Mouse (Mus musculus): ENCODE data around the gene Acsf3.

Gene Acsf3

GRCm38 (mm10) chr8:122850641-122851240, 75.5 kb downstream of the Acsf3 start:
- DNase-seq (ENCODE audit: low spot score in 2 of 2), result no peak

GRCm38 (mm10) chr8:122851692-122852545, 76.6 kb downstream of the Acsf3 start:
- no peak for DNase-seq (ENCODE audit: low spot score in 2 of 2)

GRCm38 (mm10) chr8:122852546-122852905, 77.2 kb downstream of the Acsf3 start:
- no peak for DNase-seq (ENCODE audit: low spot score in 2 of 2)

- no peak for DNase-seq (ENCODE audit: low spot score in 2 of 2)
Observed at GRCm38 (mm10) chr8:122853340-122853771, 78.1 kb downstream of the Acsf3 start.

GRCm38 (mm10) chr8:122854388-122854787, 79.1 kb downstream of the Acsf3 start:
- DNase-seq (ENCODE audit: low spot score in 2 of 2), result no peak

- DNase-seq (ENCODE audit: low spot score in 2 of 2), result no peak
Observed at GRCm38 (mm10) chr8:122855123-122855522, 79.8 kb downstream of the Acsf3 start.

GRCm38 (mm10) chr8:122856288-122856687, 81.0 kb downstream of the Acsf3 start:
- DNase-seq (ENCODE audit: low spot score in 2 of 2), result no peak

GRCm38 (mm10) chr8:122859843-122860242, 84.6 kb downstream of the Acsf3 start:
- DNase-seq (ENCODE audit: low spot score in 2 of 2), result no peak

- no peak for DNase-seq (ENCODE audit: low spot score in 2 of 2)
Observed at GRCm38 (mm10) chr8:122864719-122865129, 89.4 kb downstream of the Acsf3 start.

- peak; percentile 36 to 55 for DNase-seq (ENCODE audit: low spot score in 2 of 2)
Observed at GRCm38 (mm10) chr8:122865441-122865840, 90.2 kb downstream of the Acsf3 start.

GRCm38 (mm10) chr8:122866231-122866630, 90.9 kb downstream of the Acsf3 start:
- DNase-seq (ENCODE audit: low spot score in 2 of 2), result no peak

Measured in thymus, postnatal 10 days (tissue).